Mouse (Mus musculus) activated CD4-positive, CD25-positive, alpha-beta regulatory T cell (primary cell): ENCODE data around the gene Apeh. TPM values are rescaled to one million over a fixed set of nuclear protein-coding genes. Genes with fewer than 3 reads are reported as not detected.

Source experiments
- polyA plus RNA-seq, 2 experiments: library from polyadenylated mRNA; unstranded; fragments of 100-300 nt; shearing (Covaris generic); gene quantifications; one replicate each; pipeline ENCODE4 v1.2.1; 2017

Gene Apeh
- polyA plus RNA-seq = 100 to 1,000 TPM in 1 of 2 experiments, 10 to 100 TPM in 1; 68.9 to 107 TPM

GRCm38 (mm10) chr9:108094184-108094941 lies at the start of gene Apeh:
Gene Apeh, minus strand, starts transcription at chr9:108094606.

GRCm38 (mm10) chr9:108082988-108083431 lies 11.4 kb downstream of the Apeh start, which contains the start of gene Rnf123:
Gene Rnf123, minus strand, starts transcription at chr9:108083346.

GRCm38 (mm10) chr9:108080168-108080567 lies 14.2 kb downstream of the Apeh start, which contains the start of gene Mst1:
Gene Mst1, plus strand, starts transcription at chr9:108080436.

DNA sequence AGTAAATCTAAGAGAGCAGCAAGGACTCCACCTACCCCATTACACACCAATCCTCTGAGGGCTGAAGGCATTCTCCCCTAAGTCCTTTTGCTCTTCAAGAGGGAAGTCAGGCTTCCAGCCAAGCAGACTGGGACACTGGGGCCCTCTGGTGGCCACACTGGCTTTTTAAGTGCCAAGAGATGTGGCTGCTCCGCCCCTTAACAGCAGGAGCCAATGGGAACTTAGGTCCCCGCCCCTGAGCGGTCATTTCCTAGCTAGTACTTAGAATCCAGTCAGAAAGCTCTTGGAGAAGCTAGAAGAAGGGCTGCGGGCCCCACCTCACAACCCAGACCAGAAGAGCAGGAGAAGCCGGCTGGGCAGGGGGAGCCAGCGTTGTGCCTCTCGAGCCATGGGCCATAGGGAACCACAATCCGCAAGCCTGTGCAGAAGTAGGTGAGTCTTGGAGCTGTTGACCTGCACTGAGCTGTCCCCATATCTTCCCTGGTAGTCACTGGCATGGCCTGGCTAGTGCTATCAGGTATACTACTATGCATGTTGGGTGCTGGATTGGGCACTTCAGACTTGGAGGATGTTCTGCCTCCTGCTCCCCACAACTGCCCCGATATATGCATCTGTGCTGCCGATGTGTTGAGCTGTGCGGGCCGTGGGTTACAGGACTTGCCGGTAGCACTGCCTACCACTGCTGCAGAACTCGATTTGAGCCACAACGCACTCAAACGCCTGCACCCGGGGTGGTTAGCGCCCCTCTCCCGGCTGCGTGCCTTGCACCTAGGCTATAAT lies 41.3 kb downstream of the Apeh start, which contains the start of gene Amigo3:
Gene Amigo3, plus strand, starts transcription at position 275 of the 780 bp plus-strand sequence.

GRCm38 (mm10) chr9:108049016-108049455 lies 45.4 kb downstream of the Apeh start, which contains the start of gene Gmppb:
Gene Gmppb, plus strand, starts transcription at chr9:108049242.

Other genes starting within 250 kb of the Apeh start
- gene Rbm6, start 221.4 kb downstream of the Apeh start, polyA plus RNA-seq = 10 to 100 TPM; 72.7 to 84.1 TPM
- gene Mon1a, start 206.5 kb downstream of the Apeh start, polyA plus RNA-seq = 10 to 100 TPM; 15.3 to 27.2 TPM
- not detected for gene Mst1r, start 187.7 kb downstream of the Apeh start, polyA plus RNA-seq
- gene Actl11, start 166.1 kb downstream of the Apeh start, polyA plus RNA-seq = not detected
- gene Camkv, start 158.9 kb downstream of the Apeh start, polyA plus RNA-seq = under 1 TPM in 1 of 2 experiments, not detected in 1; 0.60 TPM
- gene Traip, start 144.5 kb downstream of the Apeh start, polyA plus RNA-seq = 1 to 10 TPM; 6.5 to 7.3 TPM
- 100 to 1,000 TPM; 200 to 283 TPM for gene Uba7, start 119.1 kb downstream of the Apeh start, polyA plus RNA-seq
- gene Gm20661, start 111.5 kb downstream of the Apeh start, polyA plus RNA-seq = under 1 TPM in 1 of 2 experiments, not detected in 1; 0.38 TPM
- 1 to 10 TPM; 1.1 to 3.2 TPM for gene Inka1, start 108.7 kb downstream of the Apeh start, polyA plus RNA-seq
- 1 to 10 TPM in 1 of 2 experiments, under 1 TPM in 1; 0.26 to 4.9 TPM for gene Cdhr4, start 102.1 kb downstream of the Apeh start, polyA plus RNA-seq
- gene Gm20662, start 98.3 kb downstream of the Apeh start, polyA plus RNA-seq = under 1 TPM in 1 of 2 experiments, not detected in 1; 0.15 TPM
- gene Ip6k1, start 92.1 kb downstream of the Apeh start, polyA plus RNA-seq = 100 to 1,000 TPM in 1 of 2 experiments, 10 to 100 TPM in 1; 86.8 to 112 TPM
- gene Gmppb, start 45.4 kb downstream of the Apeh start, polyA plus RNA-seq = 10 to 100 TPM; 28.8 to 40.7 TPM
- 1 to 10 TPM; 3.1 to 3.9 TPM for gene Amigo3, start 41.4 kb downstream of the Apeh start, polyA plus RNA-seq
- gene Mst1, start 14.2 kb downstream of the Apeh start, polyA plus RNA-seq = 1 to 10 TPM; 1.9 to 2.6 TPM
- gene Rnf123, start 11.3 kb downstream of the Apeh start, polyA plus RNA-seq = 100 to 1,000 TPM; 113 to 120 TPM
- under 1 TPM; 0.18 to 0.83 TPM for gene Bsn, start 95.8 kb upstream of the Apeh start, polyA plus RNA-seq
- gene Dag1, start 169.4 kb upstream of the Apeh start, polyA plus RNA-seq = 10 to 100 TPM in 1 of 2 experiments, 1 to 10 TPM in 1; 6.0 to 11.8 TPM
- gene Nicn1, start 195.8 kb upstream of the Apeh start, polyA plus RNA-seq = 1 to 10 TPM; 1.2 to 1.6 TPM
- under 1 TPM; 0.11 to 0.28 TPM for gene Amt, start 202.2 kb upstream of the Apeh start, polyA plus RNA-seq
- gene Rhoa, start 211.5 kb upstream of the Apeh start, polyA plus RNA-seq = 100 to 1,000 TPM; 398 to 425 TPM
- gene Tcta, start 211.6 kb upstream of the Apeh start, polyA plus RNA-seq = 10 to 100 TPM; 11.1 to 20.6 TPM
- 100 to 1,000 TPM; 592 to 659 TPM for gene Gpx1, start 244.3 kb upstream of the Apeh start, polyA plus RNA-seq